14 mouse cellular contexts compared by ENCODE assay signal in the genomic region with DNA sequence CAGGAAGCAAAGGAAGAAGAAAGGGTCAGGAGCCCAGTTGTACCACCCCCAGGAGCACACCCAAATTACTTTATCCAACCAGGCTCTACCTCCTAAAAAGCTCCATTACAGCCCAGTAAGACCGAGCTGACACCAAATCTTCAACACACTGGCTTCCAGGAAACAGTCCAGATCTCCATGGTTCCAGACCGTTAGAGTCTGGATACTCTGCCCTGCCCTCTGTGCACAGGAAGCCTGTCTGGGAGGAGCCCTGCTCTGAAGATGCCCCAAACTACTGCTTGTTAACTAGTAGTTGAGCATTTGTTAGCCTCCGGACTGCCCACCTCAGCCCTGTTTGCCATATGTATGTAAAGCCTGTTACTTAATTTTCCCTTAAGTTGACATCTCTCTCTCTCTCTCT. TPM values are rescaled to one million over a fixed set of nuclear protein-coding genes. Genes with fewer than 3 reads are reported as not detected.
DNase-seq lines count a peak whose midpoint lies in the region; ATAC-seq and TF ChIP-seq lines count a peak whose summit lies in the region.
"Had no signal": no experiment of that assay in that cellular context is flagged by ENCODE, and none has a peak within 500 bp of the region (broad histone marks: within the 10 kb centered on the region; RNA-seq: fewer than 3 reads in every experiment).

No protein-coding gene starts in this region.

- no peak overlapping the region for H3K4me3 ChIP-seq in heart, adult 2 months
- no peak overlapping the region for H3K4me3 ChIP-seq in heart, embryonic 11.5 days (ENCODE audit: low read depth, low read length)
- H3K4me3 ChIP-seq in lung, embryonic 16.5 days (ENCODE audit: low read length), result no peak overlapping the region
- no peak overlapping the region for H3K4me3 ChIP-seq in heart, postnatal 0 days (ENCODE audit: low read depth, low read length)
- H3K4me3 ChIP-seq: embryonic facial prominence, embryonic 12.5 days; limb, embryonic 15.5 days; midbrain, embryonic 13.5 days had no signal

- no peak for ATAC-seq in heart, embryonic 11.5 days (replicated peaks; ENCODE audit: insufficient number of reproducible peaks, low FRiP score, low TSS enrichment)
- ATAC-seq in lung, embryonic 16.5 days (ENCODE audit: low read depth), result peak; percentile 51; the same call in 1 of the 2 replicates
- no peak for ATAC-seq in heart, postnatal 0 days (ENCODE audit: insufficient read depth, low read depth)
- no peak for ATAC-seq in activated CD4-positive, CD25-positive, alpha-beta regulatory T cell, adult 4 months
- ATAC-seq: midbrain, embryonic 13.5 days had no signal

- WGBS in heart, adult 2 months, result 29% methylated on average over 3 of the region's 3 CpGs
- 54% methylated on average over 3 of the region's 3 CpGs for WGBS in heart, embryonic 11.5 days (ENCODE audit: insufficient replicate concordance)
- 34% methylated on average over 3 of the region's 3 CpGs for WGBS in lung, embryonic 16.5 days
- 44% methylated on average over 3 of the region's 3 CpGs for WGBS in heart, postnatal 0 days

- no peak for TF ChIP-seq POLR2A in heart, adult 2 months (IDR thresholded peaks at IDR 0.05; ENCODE audit: insufficient read depth, low read depth, low read length)

- peak overlapping the region; percentile 2; the same call in 1 of the 2 replicates for H3K27ac ChIP-seq in heart, adult 2 months
- H3K27ac ChIP-seq in heart, embryonic 11.5 days (ENCODE audit: low read depth, low read length), result no peak overlapping the region
- H3K27ac ChIP-seq in lung, embryonic 16.5 days (ENCODE audit: low read length), result peak overlapping the region; percentile 48
- 0 out of 2 replicates have a peak overlapping the region, but pooled peaks have one; percentile 13 for H3K27ac ChIP-seq in heart, postnatal 0 days (ENCODE audit: low read depth)
- H3K27ac ChIP-seq: embryonic facial prominence, embryonic 12.5 days; midbrain, embryonic 13.5 days had no signal

- H3K4me1 ChIP-seq in heart, adult 2 months (ENCODE audit: control insufficient read depth, insufficient read depth, low read length), result peaks cover 2% of the 10 kb centered on the region; the same call in 1 of the 2 replicates
- peaks cover 4% of the 10 kb centered on the region; the same call in 1 of the 2 replicates for H3K4me1 ChIP-seq in heart, embryonic 11.5 days (ENCODE audit: control insufficient read depth, insufficient read depth, low read length)
- H3K4me1 ChIP-seq in lung, embryonic 16.5 days (replicated peaks; ENCODE audit: control insufficient read depth, insufficient read depth, low read length), result peaks cover 16% of the 10 kb centered on the region
- H3K4me1 ChIP-seq in heart, postnatal 0 days (ENCODE audit: control insufficient read depth, insufficient read depth), result no peaks in the 10 kb centered on the region
- H3K4me1 ChIP-seq: embryonic facial prominence, embryonic 12.5 days; midbrain, embryonic 13.5 days had no signal

- H3K9me3 ChIP-seq in heart, embryonic 11.5 days (replicated peaks; ENCODE audit: control insufficient read depth, low read length), result no peaks in the 10 kb centered on the region
- H3K9me3 ChIP-seq in lung, embryonic 16.5 days (ENCODE audit: control insufficient read depth, low read length), result no peaks in the 10 kb centered on the region
- H3K9me3 ChIP-seq in heart, postnatal 0 days (replicated peaks; ENCODE audit: control insufficient read depth, low read length), result no peaks in the 10 kb centered on the region
- H3K9me3 ChIP-seq: embryonic facial prominence, embryonic 12.5 days; limb, embryonic 15.5 days; midbrain, embryonic 13.5 days had no signal

- no peaks in the 10 kb centered on the region for H3K27me3 ChIP-seq in heart, adult 2 months (ENCODE audit: control insufficient read depth, insufficient read depth, low read length)
- no peaks in the 10 kb centered on the region for H3K27me3 ChIP-seq in heart, embryonic 11.5 days (ENCODE audit: control insufficient read depth, insufficient read depth, low read length)
- no peaks in the 10 kb centered on the region for H3K27me3 ChIP-seq in lung, embryonic 16.5 days (ENCODE audit: control insufficient read depth, insufficient read depth, low read depth, low read length)
- 0 out of 2 replicates have a peak, but pooled peaks cover 2% of the 10 kb centered on the region for H3K27me3 ChIP-seq in heart, postnatal 0 days (ENCODE audit: control insufficient read depth, insufficient read depth, low read length)
- H3K27me3 ChIP-seq: embryonic facial prominence, embryonic 12.5 days; limb, embryonic 15.5 days; midbrain, embryonic 13.5 days had no signal

- TF ChIP-seq EP300 in heart, adult 2 months (IDR thresholded peaks at IDR 0.05; ENCODE audit: insufficient read depth, low read depth, low read length), result no peak
- TF ChIP-seq EP300 in heart, postnatal 0 days (IDR thresholded peaks at IDR 0.05; ENCODE audit: low read depth), result no peak

- H3K9ac ChIP-seq in heart, adult 2 months (ENCODE audit: low read depth, low read length), result no peak overlapping the region
- no peak overlapping the region for H3K9ac ChIP-seq in heart, embryonic 11.5 days (ENCODE audit: low read depth, low read length)
- no peak overlapping the region for H3K9ac ChIP-seq in lung, embryonic 16.5 days (ENCODE audit: low read length)
- no peak overlapping the region for H3K9ac ChIP-seq in heart, postnatal 0 days (replicated peaks; ENCODE audit: low read depth, low read length)
- H3K9ac ChIP-seq: embryonic facial prominence, embryonic 12.5 days; limb, embryonic 15.5 days; midbrain, embryonic 13.5 days had no signal

- DNase-seq in heart, adult 2 months, result peak in 1 of 2 experiments; percentile 43
- no peak for DNase-seq in lung, adult 18-20 months
- DNase-seq in heart, postnatal 0 days (ENCODE audit: low spot score), result no peak
- DNase-seq in lung, postnatal 36 days, result peak; percentile 44
- no peak for DNase-seq in left cerebral cortex, adult 8-10 months (ENCODE audit: low spot score in 2 of 2)
- DNase-seq: cerebellum, postnatal 36 days; right cerebral cortex, postnatal 14 days; thymus, adult 18-20 months had no signal

- no peaks in the 10 kb centered on the region for H3K79me2 ChIP-seq in heart, adult 2 months (replicated peaks; ENCODE audit: control insufficient read depth, insufficient read depth, low read length)

- intact Hi-C loops in heart, adult 2 months (cut with DNase I), result no loop called here

- H3K36me3 ChIP-seq in heart, adult 2 months (ENCODE audit: control insufficient read depth, insufficient read depth, low read length), result no peaks in the 10 kb centered on the region
- no peaks in the 10 kb centered on the region for H3K36me3 ChIP-seq in heart, embryonic 11.5 days (ENCODE audit: control insufficient read depth, insufficient read depth, low read length)
- no peaks in the 10 kb centered on the region for H3K36me3 ChIP-seq in lung, embryonic 16.5 days (ENCODE audit: control insufficient read depth, insufficient read depth, low read length)
- H3K36me3 ChIP-seq in heart, postnatal 0 days (replicated peaks; ENCODE audit: control insufficient read depth, insufficient read depth, low read length), result no peaks in the 10 kb centered on the region
- H3K36me3 ChIP-seq: embryonic facial prominence, embryonic 12.5 days; limb, embryonic 15.5 days; midbrain, embryonic 13.5 days had no signal

- no peak overlapping the region for H3K4me2 ChIP-seq in heart, embryonic 11.5 days
- no peak overlapping the region for H3K4me2 ChIP-seq in lung, embryonic 16.5 days (ENCODE audit: low read depth, low read length)
- H3K4me2 ChIP-seq in heart, postnatal 0 days (ENCODE audit: low read depth, low read length), result no peak overlapping the region
- H3K4me2 ChIP-seq: embryonic facial prominence, embryonic 12.5 days; limb, embryonic 15.5 days; midbrain, embryonic 13.5 days had no signal

- TF ChIP-seq CTCF in heart, adult 2 months (IDR thresholded peaks at IDR 0.05), result no peak
- TF ChIP-seq CTCF in heart, postnatal 0 days (IDR thresholded peaks at IDR 0.05; ENCODE audit: low read depth), result no peak

RNA-seq across cellular contexts. Expression of a gene that starts 15.4 kb away (rescaled TPM):
- 1 to 10 TPM in 1 of 2 experiments, under 1 TPM in 1; 0.86 to 1.2 TPM for total RNA-seq in heart, adult 2 months (2021)
- polyA plus RNA-seq in heart, adult 2 months (2012; rRNA removed), result 1.3 and 2.5 TPM in 2 replicates
- 0.25 TPM in 1 of 2 replicates, not detected in the other for polyA plus RNA-seq in heart, embryonic 11.5 days (2014; fragmentation: Nextera tagmentation; extraction: Ambion mirVana)
- 4.5 and 5.3 TPM in 2 replicates for polyA plus RNA-seq in lung, embryonic 16.5 days (2015; fragmentation: Nextera tagmentation; extraction: Ambion mirVana)
- total RNA-seq in heart, postnatal 0 days (2014; rRNA removed; ENCODE audit: low replicate concordance), result 0.77 TPM in 1 of 2 replicates, not detected in the other
- polyA plus RNA-seq in heart, postnatal 0 days (2015; fragmentation: Nextera tagmentation; extraction: Ambion mirVana), result 0.62 and 0.75 TPM in 2 replicates
- polyA plus RNA-seq in activated CD4-positive, CD25-positive, alpha-beta regulatory T cell, adult 4 months (2017; shearing (Covaris generic)), result under 1 TPM in 1 of 2 experiments, not detected in 1; 0.60 TPM
- 1 to 10 TPM; 4.6 to 9.6 (median 8.4) TPM for total RNA-seq in left cerebral cortex, adult 8-10 months (2022)

RNA-seq across cellular contexts. Expression of a gene that starts 31.8 kb away (rescaled TPM):
- total RNA-seq in heart, adult 2 months (2021), result 1 to 10 TPM in 1 of 2 experiments, under 1 TPM in 1; 0.94 to 5.8 TPM
- polyA plus RNA-seq in heart, adult 2 months (2012; rRNA removed), result 2.6 and 9.9 TPM in 2 replicates
- polyA plus RNA-seq in heart, embryonic 11.5 days (2014; fragmentation: Nextera tagmentation; extraction: Ambion mirVana), result 6.1 and 7.1 TPM in 2 replicates
- polyA plus RNA-seq in lung, embryonic 16.5 days (2015; fragmentation: Nextera tagmentation; extraction: Ambion mirVana), result 3.4 and 7.1 TPM in 2 replicates
- total RNA-seq in heart, postnatal 0 days (2014; rRNA removed; ENCODE audit: low replicate concordance), result 0.19 and 0.23 TPM in 2 replicates
- polyA plus RNA-seq in heart, postnatal 0 days (2015; fragmentation: Nextera tagmentation; extraction: Ambion mirVana), result 0.89 and 1.0 TPM in 2 replicates
- polyA plus RNA-seq in activated CD4-positive, CD25-positive, alpha-beta regulatory T cell, adult 4 months (2017; shearing (Covaris generic)), result not detected
- 1 to 10 TPM in 3 of 4 experiments, under 1 TPM in 1; 0.72 to 1.4 (median 1.1) TPM for total RNA-seq in left cerebral cortex, adult 8-10 months (2022)
